Mouse (Mus musculus) myocyte (in vitro differentiated cells): ENCODE data around the gene Tpm3.

Source experiments
- MYOG ChIP-seq, 3 experiments: IDR thresholded peaks; one replicate each; pipeline ENCODE4 v1.6.1; 2011; ENCODE audit warnings: control low read depth in 2 of 3, low read depth in 2 of 3, mild to moderate bottlenecking in 2 of 3; ENCODE audit not compliant: insufficient read length in 2 of 3, control insufficient read depth in 1 of 3, insufficient read depth in 1 of 3
- POLR2A ChIP-seq: IDR thresholded peaks from one replicate; pipeline ENCODE4 v1.6.1; 2011; ENCODE audit warnings: low read depth, mild to moderate bottlenecking, control low read depth, moderate library complexity; ENCODE audit not compliant: insufficient read length
- REST ChIP-seq: IDR thresholded peaks from one replicate; pipeline ENCODE4 v1.6.1; 2011; ENCODE audit warnings: mild to moderate bottlenecking, control low read depth, moderate library complexity; ENCODE audit not compliant: insufficient read depth, insufficient read length
- TCF12 ChIP-seq: IDR thresholded peaks from one replicate; pipeline ENCODE4 v1.6.1; 2011; ENCODE audit warnings: mild to moderate bottlenecking, control low read depth; ENCODE audit not compliant: poor library complexity, insufficient read depth, severe bottlenecking
- USF1 ChIP-seq: IDR thresholded peaks from one replicate; pipeline ENCODE4 v1.6.1; 2011; ENCODE audit warnings: low read depth, mild to moderate bottlenecking, control low read depth, moderate library complexity

GRCm38 (mm10) chr3:90145461-90145860 lies 73.0 kb downstream of the Tpm3 start:
- TF ChIP-seq MYOG (IDR thresholded peaks at IDR 0.05; ENCODE audit: control insufficient read depth in 1 of 3, insufficient read depth in 1 of 3, insufficient read length in 2 of 3, low read depth in 2 of 3): no peak
- TF ChIP-seq REST: no peak
- no peak for TF ChIP-seq USF1
- TF ChIP-seq POLR2A: no peak
- TF ChIP-seq TCF12: no peak
